Mouse (Mus musculus): ENCODE results near the gene Vstm5. TPM values are rescaled to one million over a fixed set of nuclear protein-coding genes. Genes with fewer than 3 reads are reported as not detected.

Gene Vstm5
- polyA plus RNA-seq, 1 experiment from 2014 or later, result 2.3 TPM

GRCm38 (mm10) chr9:15235986-15236385 is 2.9 kb upstream of the Vstm5 start:
- DNase-seq (ENCODE audit: low spot score) (no peak), ATAC-seq (replicated peaks; ENCODE audit: low FRiP score) (no peak)
- H3K4me2 ChIP-seq (ENCODE audit: low read depth, low read length, severe bottlenecking), result no peak overlapping the region
- no peaks in the 10 kb centered on the region for H3K9me3 ChIP-seq (ENCODE audit: control insufficient read depth, low read length)
- no peak overlapping the region for H3K4me3 ChIP-seq (ENCODE audit: low read depth, low read length)
- H3K27ac ChIP-seq (ENCODE audit: low read depth, low read length), result no peak overlapping the region
- no peak overlapping the region for H3K9ac ChIP-seq (ENCODE audit: low read length)
- WGBS, result 69% methylated on average over 3 of the region's 3 CpGs
- no peaks in the 10 kb centered on the region for H3K27me3 ChIP-seq (ENCODE audit: control insufficient read depth, insufficient read depth, low read length)
- H3K36me3 ChIP-seq (ENCODE audit: control insufficient read depth, insufficient read depth, low read length), result no peaks in the 10 kb centered on the region
- H3K4me1 ChIP-seq (replicated peaks; ENCODE audit: control insufficient read depth, insufficient read depth, low read length), result no peaks in the 10 kb centered on the region

DNA sequence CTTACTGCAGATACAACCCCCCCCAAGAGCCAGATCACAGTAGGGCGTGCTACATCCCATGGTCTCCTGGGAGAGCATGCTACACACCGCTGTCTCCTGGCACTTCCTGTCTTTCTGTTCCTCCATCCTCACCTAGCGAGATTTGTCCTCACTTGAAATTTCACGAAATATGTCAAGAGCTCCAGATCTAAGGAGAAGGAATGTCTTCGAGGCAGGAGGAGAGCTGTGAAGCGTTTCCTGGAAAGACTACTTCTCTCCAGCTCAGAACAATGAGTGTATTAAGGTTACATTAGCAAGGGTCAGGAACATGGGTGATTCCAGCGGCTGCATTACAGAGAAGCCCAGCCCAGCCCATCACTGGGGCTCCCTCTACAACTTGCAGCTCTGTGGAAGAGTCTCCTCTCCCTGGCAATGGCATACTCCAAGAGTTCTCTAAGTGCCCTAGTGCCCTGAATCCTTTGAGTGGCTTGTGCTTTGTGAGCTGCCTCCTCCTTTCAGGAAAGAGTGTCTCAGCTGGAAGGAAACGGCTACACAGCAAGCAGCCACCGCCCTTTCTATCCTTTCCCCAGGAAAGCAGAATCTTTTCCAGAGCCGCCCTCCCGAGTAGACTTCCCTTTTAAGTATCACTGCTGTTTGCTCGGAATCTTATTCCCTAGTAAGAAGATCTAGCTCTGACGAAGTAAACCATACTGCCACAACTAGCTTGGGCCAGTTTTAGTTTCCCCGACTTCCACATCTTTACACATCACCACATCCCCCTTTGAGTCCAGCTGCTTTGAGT is 1.1 kb upstream of the Vstm5 start:
- no peaks in the 10 kb centered on the region for H3K36me3 ChIP-seq (ENCODE audit: control insufficient read depth, insufficient read depth, low read length)
- no peaks in the 10 kb centered on the region for H3K4me1 ChIP-seq (replicated peaks; ENCODE audit: control insufficient read depth, insufficient read depth, low read length)
- no peaks in the 10 kb centered on the region for H3K9me3 ChIP-seq (ENCODE audit: control insufficient read depth, low read length)
- 56% methylated on average over 14 of the region's 14 CpGs for WGBS
- H3K27ac ChIP-seq (ENCODE audit: low read depth, low read length), result no peak overlapping the region
- no peak overlapping the region for H3K4me2 ChIP-seq (ENCODE audit: low read depth, low read length, severe bottlenecking)
- no peaks in the 10 kb centered on the region for H3K27me3 ChIP-seq (ENCODE audit: control insufficient read depth, insufficient read depth, low read length)
- DNase-seq (ENCODE audit: low spot score) (no peak), ATAC-seq (replicated peaks; ENCODE audit: low FRiP score) (no peak)
- no peak overlapping the region for H3K9ac ChIP-seq (ENCODE audit: low read length)
- no peak overlapping the region for H3K4me3 ChIP-seq (ENCODE audit: low read depth, low read length)

GRCm38 (mm10) chr9:15238297-15238990 is 401 bp upstream of the Vstm5 start:
- Histone ChIP-seq H3K36me3 (ENCODE audit: control insufficient read depth, insufficient read depth, low read length) (no peaks in the 10 kb centered on the region), H3K4me1 (replicated peaks; ENCODE audit: control insufficient read depth, insufficient read depth, low read length) (no peaks in the 10 kb centered on the region), H3K27ac (ENCODE audit: low read depth, low read length) (no peak overlapping the region), H3K9me3 (ENCODE audit: control insufficient read depth, low read length) (no peaks in the 10 kb centered on the region), H3K4me2 (ENCODE audit: low read depth, low read length, severe bottlenecking) (peak overlapping the region; percentile 78), H3K9ac (ENCODE audit: low read length) (peak overlapping the region; percentile 63; the same call in 1 of the 2 replicates), H3K4me3 (ENCODE audit: low read depth, low read length) (peak overlapping the region; percentile 41), H3K27me3 (ENCODE audit: control insufficient read depth, insufficient read depth, low read length) (no peaks in the 10 kb centered on the region)
- DNase-seq (ENCODE audit: low spot score) (no peak), ATAC-seq (replicated peaks; ENCODE audit: low FRiP score) (0 out of 2 replicates have a peak, but pooled peaks have one; percentile 18)
- WGBS, result 75% methylated on average over 16 of the region's 16 CpGs

GRCm38 (mm10) chr9:15240006-15240405 is 1.2 kb downstream of the Vstm5 start:
- Histone ChIP-seq H3K4me3 (ENCODE audit: low read depth, low read length) (no peak overlapping the region), H3K4me2 (ENCODE audit: low read depth, low read length, severe bottlenecking) (no peak overlapping the region), H3K36me3 (ENCODE audit: control insufficient read depth, insufficient read depth, low read length) (no peaks in the 10 kb centered on the region), H3K9me3 (ENCODE audit: control insufficient read depth, low read length) (no peaks in the 10 kb centered on the region), H3K9ac (ENCODE audit: low read length) (no peak overlapping the region), H3K4me1 (replicated peaks; ENCODE audit: control insufficient read depth, insufficient read depth, low read length) (no peaks in the 10 kb centered on the region), H3K27me3 (ENCODE audit: control insufficient read depth, insufficient read depth, low read length) (no peaks in the 10 kb centered on the region), H3K27ac (ENCODE audit: low read depth, low read length) (no peak overlapping the region)
- ATAC-seq (replicated peaks; ENCODE audit: low FRiP score) (no peak), DNase-seq (ENCODE audit: low spot score) (no peak)
- WGBS, result 94% methylated on average over 6 of the region's 6 CpGs

- Histone ChIP-seq H3K9me3 (ENCODE audit: control insufficient read depth, low read length) (no peaks in the 10 kb centered on the region), H3K4me3 (ENCODE audit: low read depth, low read length) (no peak overlapping the region), H3K27me3 (ENCODE audit: control insufficient read depth, insufficient read depth, low read length) (no peaks in the 10 kb centered on the region), H3K4me2 (ENCODE audit: low read depth, low read length, severe bottlenecking) (no peak overlapping the region), H3K9ac (ENCODE audit: low read length) (no peak overlapping the region), H3K36me3 (ENCODE audit: control insufficient read depth, insufficient read depth, low read length) (no peaks in the 10 kb centered on the region), H3K4me1 (replicated peaks; ENCODE audit: control insufficient read depth, insufficient read depth, low read length) (no peaks in the 10 kb centered on the region), H3K27ac (ENCODE audit: low read depth, low read length) (no peak overlapping the region)
- ATAC-seq (replicated peaks; ENCODE audit: low FRiP score) (no peak), DNase-seq (ENCODE audit: low spot score) (no peak)
- 76% methylated on average over 6 of the region's 6 CpGs for WGBS
Observed at GRCm38 (mm10) chr9:15240863-15241595, 2.2 kb downstream of the Vstm5 start.

DNA sequence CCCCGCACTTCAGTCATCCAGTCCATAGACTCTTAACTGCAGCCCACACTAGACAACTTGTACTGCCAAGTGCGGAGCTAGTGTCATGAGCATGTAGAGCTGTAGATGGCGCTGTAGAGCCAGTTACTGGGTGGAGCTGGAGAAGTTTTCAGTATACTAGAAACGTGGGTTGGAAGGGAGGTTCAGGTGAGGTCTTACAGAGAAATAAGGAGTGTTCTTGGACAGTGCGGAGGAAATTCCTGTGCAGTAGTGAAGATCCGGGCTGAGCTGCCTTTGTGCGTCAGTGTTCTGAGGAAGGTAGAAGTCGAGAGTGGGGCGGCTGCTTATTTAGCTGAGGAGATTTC is 2.7 kb downstream of the Vstm5 start:
- no peaks in the 10 kb centered on the region for H3K36me3 ChIP-seq (ENCODE audit: control insufficient read depth, insufficient read depth, low read length)
- H3K4me2 ChIP-seq (ENCODE audit: low read depth, low read length, severe bottlenecking), result no peak overlapping the region
- no peak overlapping the region for H3K27ac ChIP-seq (ENCODE audit: low read depth, low read length)
- 45% methylated on average over 9 of the region's 9 CpGs for WGBS
- no peaks in the 10 kb centered on the region for H3K4me1 ChIP-seq (replicated peaks; ENCODE audit: control insufficient read depth, insufficient read depth, low read length)
- no peak overlapping the region for H3K9ac ChIP-seq (ENCODE audit: low read length)
- no peak overlapping the region for H3K4me3 ChIP-seq (ENCODE audit: low read depth, low read length)
- H3K27me3 ChIP-seq (ENCODE audit: control insufficient read depth, insufficient read depth, low read length), result no peaks in the 10 kb centered on the region
- DNase-seq (ENCODE audit: low spot score) (peak; percentile 73), ATAC-seq (replicated peaks; ENCODE audit: low FRiP score) (no peak)
- H3K9me3 ChIP-seq (ENCODE audit: control insufficient read depth, low read length), result no peaks in the 10 kb centered on the region

DNA sequence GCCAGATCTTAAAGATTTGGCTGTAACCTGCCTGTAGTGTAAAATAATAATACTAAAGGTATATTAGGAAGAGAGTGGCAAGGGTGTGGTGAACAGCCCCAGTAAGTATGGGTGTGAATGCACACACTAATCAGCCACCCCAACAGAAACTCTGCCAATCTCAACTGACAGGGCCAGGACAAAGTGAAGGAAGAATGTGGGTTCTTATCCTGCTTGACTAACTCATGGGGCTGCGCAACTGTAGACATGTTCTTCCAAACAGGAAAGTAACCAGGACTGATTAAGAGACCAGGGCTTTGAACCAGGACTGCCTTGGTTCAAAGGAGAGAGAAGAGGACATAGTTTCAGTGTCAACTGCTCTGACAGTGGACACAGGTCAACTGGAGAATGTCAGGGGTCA is 3.3 kb downstream of the Vstm5 start:
- no peak for ATAC-seq (replicated peaks; ENCODE audit: low FRiP score)
- Histone ChIP-seq H3K4me2 (ENCODE audit: low read depth, low read length, severe bottlenecking) (no peak overlapping the region), H3K9me3 (ENCODE audit: control insufficient read depth, low read length) (no peaks in the 10 kb centered on the region), H3K4me1 (replicated peaks; ENCODE audit: control insufficient read depth, insufficient read depth, low read length) (no peaks in the 10 kb centered on the region), H3K27ac (ENCODE audit: low read depth, low read length) (no peak overlapping the region), H3K9ac (ENCODE audit: low read length) (no peak overlapping the region), H3K4me3 (ENCODE audit: low read depth, low read length) (no peak overlapping the region), H3K36me3 (ENCODE audit: control insufficient read depth, insufficient read depth, low read length) (no peaks in the 10 kb centered on the region), H3K27me3 (ENCODE audit: control insufficient read depth, insufficient read depth, low read length) (no peaks in the 10 kb centered on the region)
- 85% methylated on average over 1 of the region's 1 CpGs for WGBS
- no peak for DNase-seq (ENCODE audit: low spot score)

DNA sequence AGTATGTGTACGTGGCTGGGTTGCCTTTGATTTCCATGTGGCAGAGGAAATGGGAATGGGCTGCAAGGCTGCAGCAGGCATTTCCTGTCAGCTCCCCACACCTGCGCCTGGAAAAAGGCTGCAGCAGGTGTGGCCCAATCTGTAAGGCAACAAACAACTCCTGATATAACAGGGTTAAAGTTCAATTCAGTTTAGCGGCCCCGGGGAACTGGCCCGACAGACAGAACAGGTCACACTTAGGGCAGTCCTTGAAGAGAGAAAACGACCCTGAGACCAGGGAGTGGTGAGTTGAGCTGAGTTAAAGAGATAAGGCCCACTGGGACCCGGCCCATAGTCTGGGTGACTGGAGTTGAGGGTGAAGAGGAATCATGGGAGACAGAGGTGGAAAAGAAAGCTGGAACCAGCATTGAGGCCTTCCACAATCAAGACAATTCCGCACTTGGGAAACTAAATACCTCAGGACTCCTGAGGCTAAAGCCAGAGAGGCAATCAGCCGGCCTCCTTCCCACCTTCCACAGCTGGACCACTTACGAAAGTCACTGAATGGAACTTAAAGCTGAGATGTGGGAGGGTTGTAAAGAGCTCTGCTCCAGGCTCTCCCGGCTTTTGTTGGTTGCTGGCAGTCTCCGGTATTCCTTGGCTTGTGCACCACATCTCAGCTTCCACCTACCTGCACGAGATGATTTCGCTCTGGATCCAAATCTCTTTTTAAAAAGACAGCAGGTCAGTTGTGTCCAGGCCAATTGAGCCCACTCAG is 6.7 kb downstream of the Vstm5 start:
- WGBS, result 82% methylated on average over 14 of the region's 14 CpGs
- H3K4me2 ChIP-seq (ENCODE audit: low read depth, low read length, severe bottlenecking), result no peak overlapping the region
- no peak overlapping the region for H3K9ac ChIP-seq (ENCODE audit: low read length)
- H3K36me3 ChIP-seq (ENCODE audit: control insufficient read depth, insufficient read depth, low read length), result no peaks in the 10 kb centered on the region
- H3K27me3 ChIP-seq (ENCODE audit: control insufficient read depth, insufficient read depth, low read length), result no peaks in the 10 kb centered on the region
- no peak for DNase-seq (ENCODE audit: low spot score)
- no peak overlapping the region for H3K4me3 ChIP-seq (ENCODE audit: low read depth, low read length)
- H3K4me1 ChIP-seq (replicated peaks; ENCODE audit: control insufficient read depth, insufficient read depth, low read length), result no peaks in the 10 kb centered on the region
- no peak for ATAC-seq (replicated peaks; ENCODE audit: low FRiP score)
- H3K27ac ChIP-seq (ENCODE audit: low read depth, low read length), result no peak overlapping the region
- no peaks in the 10 kb centered on the region for H3K9me3 ChIP-seq (ENCODE audit: control insufficient read depth, low read length)
